Mouse (Mus musculus) erythroblast, embryonic 14.5 days (primary cell): ENCODE measurements around the gene Lrg1. TPM values are rescaled to one million over a fixed set of nuclear protein-coding genes. Genes with fewer than 3 reads are reported as not detected.
A peak's percentile ranks its signal among the peaks of the same experiment; 100 is the strongest.

Source experiments
- H3K27me3 ChIP-seq: 2 replicates; pipeline ENCODE4 v1.6.1; 2012; ENCODE audit warnings: inconsistent platforms; ENCODE audit not compliant: control insufficient read depth
- H3K36me3 ChIP-seq: 2 replicates; pipeline ENCODE4 v1.6.1; 2012; ENCODE audit warnings: mild to moderate bottlenecking, inconsistent platforms; ENCODE audit not compliant: control insufficient read depth
- H3K4me1 ChIP-seq: 2 replicates; pipeline ENCODE4 v1.6.1; 2012; ENCODE audit warnings: inconsistent platforms; ENCODE audit not compliant: control insufficient read depth
- H3K4me3 ChIP-seq: replicated peaks from 2 replicates; pipeline ENCODE3; 2012; ENCODE audit warnings: moderate library complexity, mild to moderate bottlenecking, inconsistent platforms
- H3K9me3 ChIP-seq: 2 replicates; pipeline ENCODE4 v1.6.1; 2012; ENCODE audit warnings: low read length, inconsistent platforms, mixed read lengths; ENCODE audit not compliant: control insufficient read depth
- GATA1 ChIP-seq: IDR thresholded peaks from 2 replicates; pipeline ENCODE4 v1.6.1; 2012; ENCODE audit warnings: low read length, inconsistent platforms, mixed read lengths
- TAL1 ChIP-seq: IDR thresholded peaks from 3 replicates; pipeline ENCODE4 v1.6.1; 2012; ENCODE audit warnings: low read length, inconsistent platforms, mixed read lengths
- polyA plus RNA-seq: library from polyadenylated mRNA; stranded (reverse); fragments of >175 nt; gene quantifications from 2 replicates; pipeline ENCODE4 v1.2.3, GENCODE M21; 2012

Gene Lrg1
- polyA plus RNA-seq, 1 experiment: 0.03 TPM

- Histone ChIP-seq H3K4me3 (no peak overlapping the region), H3K36me3 (no peaks in the 10 kb centered on the region), H3K9me3 (no peaks in the 10 kb centered on the region), H3K4me1 (peaks cover 26% of the 10 kb centered on the region), H3K27me3 (peaks cover 62% of the 10 kb centered on the region)
- TF ChIP-seq TAL1: no peak
- no peak for TF ChIP-seq GATA1
These were observed 17.6 kb upstream of the Lrg1 start for GRCm38 (mm10) chr17:56139355-56139754.

- H3K9me3 ChIP-seq: no peaks in the 10 kb centered on the region
- no peak overlapping the region for H3K4me3 ChIP-seq
- H3K4me1 ChIP-seq: peaks cover 38% of the 10 kb centered on the region
- H3K27me3 ChIP-seq: peaks cover 49% of the 10 kb centered on the region
- no peaks in the 10 kb centered on the region for H3K36me3 ChIP-seq
- TF ChIP-seq GATA1: no peak
These were observed 16.2 kb upstream of the Lrg1 start for GRCm38 (mm10) chr17:56137839-56138613.

- Histone ChIP-seq H3K4me3 (no peak overlapping the region), H3K4me1 (peaks cover 37% of the 10 kb centered on the region), H3K27me3 (peaks cover 35% of the 10 kb centered on the region), H3K9me3 (no peaks in the 10 kb centered on the region), H3K36me3 (no peaks in the 10 kb centered on the region)
- TF ChIP-seq GATA1 (no peak), TAL1 (no peak)
These were observed 14.8 kb upstream of the Lrg1 start for GRCm38 (mm10) chr17:56136558-56136957.

- peak overlapping the region; percentile 59 for H3K4me3 ChIP-seq
- TF ChIP-seq TAL1 (no peak), GATA1 (no peak)
- H3K36me3 ChIP-seq: no peaks in the 10 kb centered on the region; the same call in 1 of the 2 replicates
- peaks cover 15% of the 10 kb centered on the region for H3K27me3 ChIP-seq
- H3K9me3 ChIP-seq: no peaks in the 10 kb centered on the region
- H3K4me1 ChIP-seq: peaks cover 28% of the 10 kb centered on the region
These were observed 12.7 kb upstream of the Lrg1 start for GRCm38 (mm10) chr17:56134463-56134971.

GRCm38 (mm10) chr17:56133457-56134363, 11.9 kb upstream of the Lrg1 start:
- Histone ChIP-seq H3K27me3 (peaks cover 7% of the 10 kb centered on the region), H3K36me3 (no peaks in the 10 kb centered on the region; the same call in 1 of the 2 replicates), H3K4me3 (peak overlapping the region; percentile 59), H3K9me3 (no peaks in the 10 kb centered on the region), H3K4me1 (peaks cover 26% of the 10 kb centered on the region)
- no peak for TF ChIP-seq GATA1
- TF ChIP-seq TAL1: no peak

- no peaks in the 10 kb centered on the region for H3K27me3 ChIP-seq
- no peak for TF ChIP-seq GATA1
- TF ChIP-seq TAL1: no peak
- no peaks in the 10 kb centered on the region for H3K9me3 ChIP-seq
- peaks cover 26% of the 10 kb centered on the region for H3K4me1 ChIP-seq
- H3K36me3 ChIP-seq: no peaks in the 10 kb centered on the region; the same call in 1 of the 2 replicates
- no peak overlapping the region for H3K4me3 ChIP-seq
These were observed 10.9 kb upstream of the Lrg1 start for GRCm38 (mm10) chr17:56132661-56133060.

GRCm38 (mm10) chr17:56131814-56132213, 10.0 kb upstream of the Lrg1 start:
- Histone ChIP-seq H3K4me1 (peaks cover 26% of the 10 kb centered on the region), H3K4me3 (no peak overlapping the region), H3K9me3 (no peaks in the 10 kb centered on the region), H3K27me3 (no peaks in the 10 kb centered on the region), H3K36me3 (no peaks in the 10 kb centered on the region; the same call in 1 of the 2 replicates)
- no peak for TF ChIP-seq TAL1
- TF ChIP-seq GATA1: no peak

- Histone ChIP-seq H3K27me3 (no peaks in the 10 kb centered on the region), H3K4me1 (peaks cover 26% of the 10 kb centered on the region), H3K9me3 (no peaks in the 10 kb centered on the region), H3K4me3 (no peak overlapping the region), H3K36me3 (no peaks in the 10 kb centered on the region; the same call in 1 of the 2 replicates)
- TF ChIP-seq TAL1: no peak
- no peak for TF ChIP-seq GATA1
These were observed 9.3 kb upstream of the Lrg1 start for GRCm38 (mm10) chr17:56131136-56131535.

- TF ChIP-seq GATA1 (no peak), TAL1 (no peak)
- Histone ChIP-seq H3K27me3 (peaks cover 16% of the 10 kb centered on the region), H3K4me3 (no peak overlapping the region), H3K9me3 (peaks cover 6% of the 10 kb centered on the region; the same call in 1 of the 2 replicates), H3K4me1 (peaks cover 10% of the 10 kb centered on the region), H3K36me3 (no peaks in the 10 kb centered on the region; the same call in 1 of the 2 replicates)
These were observed 6.4 kb upstream of the Lrg1 start for GRCm38 (mm10) chr17:56128246-56128645.
